Mouse (Mus musculus): ENCODE data around the gene Myh14. TPM values are rescaled to one million over a fixed set of nuclear protein-coding genes. Genes with fewer than 3 reads are reported as not detected.
A peak's percentile ranks its signal among the peaks of the same experiment; 100 is the strongest.

Gene Myh14
- polyA plus RNA-seq, 1 experiment from 2014 or later = 2.6 TPM

GRCm38 (mm10) chr7:44626966-44627365 lies 43.7 kb downstream of the Myh14 start:
- Histone ChIP-seq H3K9ac (no peak overlapping the region), H3K27ac (replicated peaks) (no peak overlapping the region), H3K4me1 (replicated peaks) (peaks cover 6% of the 10 kb centered on the region; the same call in 1 of the 2 replicates), H3K4me2 (no peak overlapping the region), H3K4me3 (no peak overlapping the region), H3K36me3 (no peaks in the 10 kb centered on the region), H3K27me3 (0 out of 2 replicates have a peak, but pooled peaks cover 4% of the 10 kb centered on the region), H3K9me3 (0 out of 2 replicates have a peak, but pooled peaks cover 4% of the 10 kb centered on the region)
- WGBS = 85% methylated on average over 13 of the region's 13 CpGs
- ATAC-seq (ENCODE audit: low read depth) = no peak

GRCm38 (mm10) chr7:44626068-44626385 lies 44.6 kb downstream of the Myh14 start:
- Histone ChIP-seq H3K9ac (no peak overlapping the region), H3K27me3 (0 out of 2 replicates have a peak, but pooled peaks cover 4% of the 10 kb centered on the region), H3K4me3 (no peak overlapping the region), H3K4me2 (no peak overlapping the region), H3K27ac (replicated peaks) (no peak overlapping the region), H3K36me3 (no peaks in the 10 kb centered on the region), H3K9me3 (0 out of 2 replicates have a peak, but pooled peaks cover 4% of the 10 kb centered on the region), H3K4me1 (replicated peaks) (peaks cover 6% of the 10 kb centered on the region; the same call in 1 of the 2 replicates)
- 65% methylated on average over 1 of the region's 1 CpGs for WGBS
- ATAC-seq (ENCODE audit: low read depth) = no peak

DNA sequence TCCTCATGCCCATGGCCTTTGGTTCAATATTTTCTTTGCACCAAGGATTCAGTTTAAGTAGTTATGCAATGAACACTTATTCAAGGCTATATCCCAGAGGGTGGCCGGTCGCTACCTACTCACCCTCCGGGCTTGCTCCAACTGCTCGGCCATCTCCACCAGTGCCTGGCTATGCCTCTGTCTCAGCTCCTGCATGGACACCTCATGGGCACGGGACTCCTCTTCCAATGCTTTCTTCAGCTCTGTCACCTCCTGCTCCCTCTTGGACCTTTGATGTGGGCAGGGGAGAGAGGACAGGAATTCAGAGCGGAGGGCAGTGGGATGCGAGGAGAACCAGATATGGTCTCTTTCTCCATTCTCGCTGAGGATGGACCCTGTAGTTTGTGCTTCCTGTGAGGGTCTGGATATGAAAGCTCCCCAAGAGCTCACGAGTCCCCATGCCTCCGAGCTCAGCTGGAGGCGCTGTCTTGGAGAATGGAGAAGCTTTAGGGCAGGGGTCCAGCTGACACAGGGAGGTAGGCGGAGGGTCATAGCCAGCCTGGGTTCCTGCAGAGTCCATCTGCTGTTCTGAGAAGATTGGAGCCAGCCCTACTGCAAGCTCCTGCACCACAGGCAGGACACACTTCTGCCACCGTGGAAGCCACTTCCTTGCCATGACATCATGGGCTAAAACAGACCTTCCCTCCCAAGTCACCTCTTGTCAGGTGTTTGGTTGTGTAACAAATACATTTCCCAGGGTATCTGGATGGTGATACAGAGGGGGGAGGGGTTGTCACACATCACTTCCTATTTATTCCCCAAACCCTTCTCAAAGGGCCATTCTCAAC lies 45.2 kb downstream of the Myh14 start:
- 0 out of 2 replicates have a peak, but pooled peaks cover 4% of the 10 kb centered on the region for H3K27me3 ChIP-seq
- H3K9me3 ChIP-seq = 0 out of 2 replicates have a peak, but pooled peaks cover 4% of the 10 kb centered on the region
- no peaks in the 10 kb centered on the region for H3K36me3 ChIP-seq
- ATAC-seq (ENCODE audit: low read depth) = no peak
- no peak overlapping the region for H3K27ac ChIP-seq (replicated peaks)
- peaks cover 6% of the 10 kb centered on the region; the same call in 1 of the 2 replicates for H3K4me1 ChIP-seq (replicated peaks)
- H3K4me3 ChIP-seq = no peak overlapping the region
- 86% methylated on average over 13 of the region's 13 CpGs for WGBS
- no peak overlapping the region for H3K4me2 ChIP-seq
- H3K9ac ChIP-seq = no peak overlapping the region

DNA sequence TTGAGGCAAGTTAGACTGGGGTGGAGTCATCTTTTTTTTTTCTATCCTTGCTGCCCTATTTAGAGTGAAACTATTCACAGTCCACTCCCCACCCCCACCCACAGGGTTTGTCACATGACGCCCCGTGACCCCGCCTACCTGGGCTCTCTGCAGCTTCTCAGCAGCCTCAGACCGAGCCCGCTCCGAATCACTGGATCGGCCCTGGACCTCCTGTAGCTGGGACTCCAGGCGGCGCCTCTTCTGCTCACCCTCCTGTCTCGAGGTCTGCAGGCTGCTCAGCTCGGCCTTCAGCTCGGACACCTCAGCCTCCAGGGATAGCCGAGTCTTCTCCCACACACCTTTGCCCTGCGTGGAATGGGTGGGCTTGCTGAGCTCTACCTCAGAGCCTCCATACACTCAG lies 45.8 kb downstream of the Myh14 start:
- 0 out of 2 replicates have a peak, but pooled peaks cover 4% of the 10 kb centered on the region for H3K27me3 ChIP-seq
- 65% methylated on average over 14 of the region's 14 CpGs for WGBS
- peaks cover 6% of the 10 kb centered on the region; the same call in 1 of the 2 replicates for H3K4me1 ChIP-seq (replicated peaks)
- no peak overlapping the region for H3K9ac ChIP-seq
- H3K4me3 ChIP-seq = no peak overlapping the region
- H3K27ac ChIP-seq (replicated peaks) = no peak overlapping the region
- no peak for ATAC-seq (ENCODE audit: low read depth)
- H3K9me3 ChIP-seq = 0 out of 2 replicates have a peak, but pooled peaks cover 8% of the 10 kb centered on the region
- no peaks in the 10 kb centered on the region for H3K36me3 ChIP-seq
- H3K4me2 ChIP-seq = no peak overlapping the region

GRCm38 (mm10) chr7:44624543-44624826 lies 46.2 kb downstream of the Myh14 start:
- H3K4me3 ChIP-seq = no peak overlapping the region
- H3K9ac ChIP-seq = no peak overlapping the region
- no peak for ATAC-seq (ENCODE audit: low read depth)
- no peaks in the 10 kb centered on the region for H3K36me3 ChIP-seq
- H3K27me3 ChIP-seq = 0 out of 2 replicates have a peak, but pooled peaks cover 4% of the 10 kb centered on the region
- WGBS = 73% methylated on average over 3 of the region's 3 CpGs
- no peak overlapping the region for H3K27ac ChIP-seq (replicated peaks)
- peaks cover 6% of the 10 kb centered on the region; the same call in 1 of the 2 replicates for H3K4me1 ChIP-seq (replicated peaks)
- 0 out of 2 replicates have a peak, but pooled peaks cover 11% of the 10 kb centered on the region for H3K9me3 ChIP-seq
- no peak overlapping the region for H3K4me2 ChIP-seq

DNA sequence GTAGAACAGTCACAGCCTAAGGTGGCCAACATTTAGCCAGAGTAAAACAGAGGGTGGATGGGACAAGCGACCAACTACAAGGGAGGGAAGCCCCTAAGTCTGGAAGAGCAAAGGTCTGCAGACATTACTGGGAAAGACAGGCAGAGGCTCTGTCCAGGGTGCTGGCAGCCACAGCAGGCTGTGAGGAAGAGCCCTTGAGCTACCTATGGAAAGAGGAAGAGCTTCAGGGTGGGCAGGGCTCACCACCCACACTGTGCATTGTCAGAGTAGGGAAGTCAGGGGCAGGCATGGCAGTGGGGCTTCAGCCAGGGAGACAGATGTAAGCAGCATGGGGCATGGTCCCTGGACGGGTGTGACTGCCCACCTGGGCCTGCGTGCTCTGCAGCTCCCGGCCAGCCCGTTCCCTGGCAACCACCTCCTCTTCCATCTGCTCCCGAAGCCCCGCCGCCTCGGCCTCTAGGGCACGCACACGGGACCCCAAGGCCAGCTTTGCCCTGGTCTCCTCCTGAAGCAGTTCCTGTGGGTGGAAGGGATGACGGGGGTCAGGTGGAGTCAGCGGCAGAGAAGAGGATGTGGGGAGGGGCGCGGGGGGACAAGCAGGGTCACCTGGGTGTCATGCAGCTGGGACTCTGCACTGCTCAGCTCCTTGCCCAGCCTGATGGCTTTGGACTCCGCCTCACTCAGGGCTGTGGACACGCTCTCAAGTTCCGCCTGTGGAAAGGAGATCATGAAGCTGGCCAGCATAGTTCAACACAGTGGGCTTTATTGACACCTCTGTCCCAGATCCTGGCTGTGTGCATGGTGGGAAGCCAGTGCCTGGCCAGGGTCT lies 46.7 kb downstream of the Myh14 start:
- Histone ChIP-seq H3K27ac (replicated peaks) (no peak overlapping the region), H3K27me3 (0 out of 2 replicates have a peak, but pooled peaks cover 4% of the 10 kb centered on the region), H3K4me2 (no peak overlapping the region), H3K9me3 (0 out of 2 replicates have a peak, but pooled peaks cover 13% of the 10 kb centered on the region), H3K4me1 (replicated peaks) (peaks cover 6% of the 10 kb centered on the region; the same call in 1 of the 2 replicates), H3K4me3 (no peak overlapping the region), H3K9ac (no peak overlapping the region), H3K36me3 (no peaks in the 10 kb centered on the region)
- ATAC-seq (ENCODE audit: low read depth) = no peak
- 46% methylated on average over 18 of the region's 18 CpGs for WGBS

DNA sequence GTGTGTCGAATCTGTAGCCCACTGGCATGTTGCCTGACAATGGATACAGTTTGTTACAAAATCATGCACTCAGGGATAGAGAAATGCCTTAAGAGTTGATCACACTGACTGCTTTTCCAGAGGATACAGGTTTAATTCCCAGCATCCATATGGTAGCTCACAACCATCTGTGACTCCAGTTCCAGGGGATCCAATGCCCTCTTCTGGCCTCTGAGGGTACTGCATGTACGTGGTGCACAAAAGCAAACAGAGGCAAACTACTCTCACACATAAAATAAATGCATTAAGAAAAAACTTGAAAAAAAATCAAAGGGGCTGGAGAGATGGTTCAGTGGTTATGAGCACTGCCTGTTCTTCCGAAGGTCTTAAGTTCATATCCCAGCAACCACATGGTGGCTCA lies 53.6 kb downstream of the Myh14 start:
- H3K27me3 ChIP-seq = peaks cover 32% of the 10 kb centered on the region
- H3K4me1 ChIP-seq (replicated peaks) = peaks cover 9% of the 10 kb centered on the region; the same call in 1 of the 2 replicates
- 0 out of 2 replicates have a peak, but pooled peaks cover 10% of the 10 kb centered on the region for H3K9me3 ChIP-seq
- no peak for ATAC-seq (ENCODE audit: low read depth)
- no peak overlapping the region for H3K4me3 ChIP-seq
- H3K4me2 ChIP-seq = no peak overlapping the region
- H3K36me3 ChIP-seq = no peaks in the 10 kb centered on the region
- no peak overlapping the region for H3K27ac ChIP-seq (replicated peaks)
- 77% methylated on average over 3 of the region's 3 CpGs for WGBS
- no peak overlapping the region for H3K9ac ChIP-seq

DNA sequence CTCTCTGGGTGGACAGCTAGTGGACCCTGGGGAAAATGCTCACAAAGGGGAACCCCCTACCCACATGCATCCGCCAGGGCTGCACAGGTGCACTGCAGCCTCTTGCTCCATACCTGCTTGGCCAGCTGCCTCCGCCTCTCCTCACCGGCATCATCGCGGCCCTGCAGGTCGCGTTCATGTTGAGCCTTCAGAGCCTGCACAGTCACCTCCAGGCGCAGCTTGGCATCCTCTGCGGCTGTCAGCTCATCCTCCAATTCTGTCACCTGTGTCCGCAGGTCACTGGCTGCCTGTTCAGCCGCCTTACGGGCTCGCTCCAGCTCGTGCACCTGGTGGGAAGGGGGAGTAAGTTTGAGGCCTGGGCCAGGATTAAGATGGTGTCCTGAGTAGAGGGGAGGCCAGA lies 54.7 kb downstream of the Myh14 start:
- H3K9ac ChIP-seq = no peak overlapping the region
- H3K4me3 ChIP-seq = no peak overlapping the region
- WGBS = 83% methylated on average over 14 of the region's 14 CpGs
- no peak overlapping the region for H3K27ac ChIP-seq (replicated peaks)
- no peak for ATAC-seq (ENCODE audit: low read depth)
- H3K4me2 ChIP-seq = no peak overlapping the region
- 0 out of 2 replicates have a peak, but pooled peaks cover 9% of the 10 kb centered on the region for H3K9me3 ChIP-seq
- no peaks in the 10 kb centered on the region for H3K36me3 ChIP-seq
- peaks cover 32% of the 10 kb centered on the region for H3K27me3 ChIP-seq
- H3K4me1 ChIP-seq (replicated peaks) = peaks cover 9% of the 10 kb centered on the region; the same call in 1 of the 2 replicates

- H3K4me2 ChIP-seq = peak overlapping the region; percentile 11; the same call in 1 of the 2 replicates
- ATAC-seq (ENCODE audit: low read depth) = no peak
- no peak overlapping the region for H3K27ac ChIP-seq (replicated peaks)
- H3K9ac ChIP-seq = no peak overlapping the region
- peaks cover 32% of the 10 kb centered on the region for H3K27me3 ChIP-seq
- no peak overlapping the region for H3K4me3 ChIP-seq
- peaks cover 9% of the 10 kb centered on the region; the same call in 1 of the 2 replicates for H3K4me1 ChIP-seq (replicated peaks)
- H3K36me3 ChIP-seq = no peaks in the 10 kb centered on the region
- H3K9me3 ChIP-seq = 0 out of 2 replicates have a peak, but pooled peaks cover 9% of the 10 kb centered on the region
- 8% methylated on average over 10 of the region's 10 CpGs for WGBS
Measured at GRCm38 (mm10) chr7:44615309-44615708, 55.3 kb downstream of the Myh14 start.

DNA sequence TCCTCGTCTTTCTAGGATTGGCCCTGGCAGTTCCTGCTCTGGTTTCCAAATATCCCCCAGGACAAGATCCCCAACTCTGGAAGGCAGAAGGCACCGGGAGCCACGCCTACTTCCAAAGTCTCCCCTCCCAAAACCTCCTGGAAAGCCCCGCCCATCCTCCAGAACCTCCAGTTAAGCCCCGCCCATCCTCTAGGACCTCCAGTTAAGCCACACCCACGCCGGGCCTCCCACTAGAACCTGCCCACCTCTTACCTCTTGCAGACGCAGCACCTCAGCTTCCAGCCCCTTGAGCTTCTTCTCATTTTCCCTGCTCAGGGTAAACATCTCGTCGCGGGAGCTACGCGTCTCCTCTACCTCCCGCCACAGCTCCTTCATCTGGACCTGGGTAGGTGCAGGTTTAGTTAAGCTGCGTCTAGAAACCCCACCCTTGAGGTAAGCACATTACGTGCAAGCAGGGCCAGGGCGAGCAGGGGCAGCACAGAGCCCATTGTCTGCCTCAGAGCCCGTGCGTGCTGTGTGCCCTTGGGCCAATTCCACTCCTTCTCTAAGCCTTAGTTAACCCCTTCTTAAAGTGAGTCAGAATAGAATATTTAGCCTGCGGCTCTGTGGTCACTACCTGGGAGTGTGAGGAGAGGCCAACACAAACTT lies 56.5 kb downstream of the Myh14 start:
- 7% methylated on average over 20 of the region's 20 CpGs for WGBS
- Histone ChIP-seq H3K4me3 (0 out of 2 replicates have a peak overlapping the region, but pooled peaks have one; percentile 5), H3K9ac (0 out of 2 replicates have a peak overlapping the region, but pooled peaks have one; percentile 32), H3K9me3 (no peaks in the 10 kb centered on the region), H3K27me3 (peaks cover 32% of the 10 kb centered on the region), H3K4me1 (replicated peaks) (peaks cover 9% of the 10 kb centered on the region; the same call in 1 of the 2 replicates), H3K4me2 (peak overlapping the region; percentile 27), H3K36me3 (no peaks in the 10 kb centered on the region), H3K27ac (replicated peaks) (no peak overlapping the region)
- ATAC-seq (ENCODE audit: low read depth) = peak; percentile 40; the same call in 1 of the 2 replicates

DNA sequence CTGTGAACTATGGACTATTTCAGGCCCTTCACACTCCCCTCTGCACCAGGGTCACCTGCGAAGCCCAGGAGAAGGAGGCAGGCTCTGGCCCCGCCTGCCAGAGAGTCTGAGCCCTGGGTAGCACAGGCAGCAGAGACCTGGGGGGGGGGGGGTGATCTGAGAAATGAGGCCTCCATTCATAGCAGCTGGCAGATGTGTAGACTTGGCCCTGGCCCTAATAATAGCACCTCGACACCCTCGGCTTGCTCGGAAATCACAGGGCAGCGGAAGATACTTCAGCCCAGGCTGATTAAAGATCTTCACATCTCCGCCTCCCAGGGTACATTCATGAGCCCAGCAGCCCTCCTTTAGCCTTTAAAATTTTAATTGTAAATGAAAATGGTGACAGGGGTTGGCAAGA lies 58.5 kb downstream of the Myh14 start:
- no peak overlapping the region for H3K27ac ChIP-seq (replicated peaks)
- H3K9ac ChIP-seq = no peak overlapping the region
- peaks cover 39% of the 10 kb centered on the region for H3K27me3 ChIP-seq
- no peak overlapping the region for H3K4me2 ChIP-seq
- H3K36me3 ChIP-seq = no peaks in the 10 kb centered on the region
- WGBS = 75% methylated on average over 7 of the region's 7 CpGs
- H3K4me1 ChIP-seq (replicated peaks) = peaks cover 9% of the 10 kb centered on the region; the same call in 1 of the 2 replicates
- ATAC-seq (ENCODE audit: low read depth) = no peak
- H3K9me3 ChIP-seq = no peaks in the 10 kb centered on the region
- no peak overlapping the region for H3K4me3 ChIP-seq
